Mouse (Mus musculus): ENCODE data around the gene Samhd1. TPM values are rescaled to one million over a fixed set of nuclear protein-coding genes. Genes with fewer than 3 reads are reported as not detected.
"Not testable (repeated sequence)": the region's sequence is repeated elsewhere in the genome, so short reads cannot be mapped to it uniquely, and the experiment has no call there.

The Samhd1 gene
- 29.4 and 30.4 TPM in 2 replicates for polyA plus RNA-seq (2016; fragmentation: Nextera tagmentation; extraction: Ambion mirVana)

GRCm38 (mm10) chr2:157135014-157135413, at the start of gene Samhd1:
Gene Samhd1 (minus strand): TSS chr2:157135265.
- DNase-seq (ENCODE audit: extremely low spot score, low spot score) = peak; percentile 93
- H3K27ac ChIP-seq = peak within 1 kb of the TSS; percentile 88
- H3K4me1 ChIP-seq = peaks cover 20% of the 10 kb centered on the region
- H3K4me3 ChIP-seq = peak within 1 kb of the TSS; percentile 75
- no peaks in the 10 kb centered on the region for H3K9me3 ChIP-seq
- no peaks in the 10 kb centered on the region for H3K36me3 ChIP-seq (replicated peaks)
- under 1% methylated on average over 32 of the region's 32 CpGs for WGBS
- no peaks in the 10 kb centered on the region for H3K27me3 ChIP-seq (ENCODE audit: poor library complexity, severe bottlenecking)

GRCm38 (mm10) chr2:157178167-157178566, 43.1 kb upstream of the Samhd1 start:
- Histone ChIP-seq H3K4me3 (no peak overlapping the region), H3K36me3 (replicated peaks) (peaks cover 90% of the 10 kb centered on the region), H3K4me1 (no peaks in the 10 kb centered on the region), H3K27ac (no peak overlapping the region), H3K27me3 (ENCODE audit: poor library complexity, severe bottlenecking) (no peaks in the 10 kb centered on the region), H3K9me3 (no peaks in the 10 kb centered on the region)
- DNase-seq (ENCODE audit: extremely low spot score, low spot score) = no peak
- 89% methylated on average over 6 of the region's 6 CpGs for WGBS

GRCm38 (mm10) chr2:157176248-157176647, 41.2 kb upstream of the Samhd1 start:
- H3K4me1 ChIP-seq = 0 out of 2 replicates have a peak, but pooled peaks cover 2% of the 10 kb centered on the region
- WGBS = 94% methylated on average over 3 of the region's 3 CpGs
- no peak for DNase-seq (ENCODE audit: extremely low spot score, low spot score)
- no peaks in the 10 kb centered on the region for H3K9me3 ChIP-seq
- peaks cover 90% of the 10 kb centered on the region for H3K36me3 ChIP-seq (replicated peaks)
- H3K27ac ChIP-seq = no peak overlapping the region
- H3K4me3 ChIP-seq = no peak overlapping the region
- no peaks in the 10 kb centered on the region for H3K27me3 ChIP-seq (ENCODE audit: poor library complexity, severe bottlenecking)

DNA sequence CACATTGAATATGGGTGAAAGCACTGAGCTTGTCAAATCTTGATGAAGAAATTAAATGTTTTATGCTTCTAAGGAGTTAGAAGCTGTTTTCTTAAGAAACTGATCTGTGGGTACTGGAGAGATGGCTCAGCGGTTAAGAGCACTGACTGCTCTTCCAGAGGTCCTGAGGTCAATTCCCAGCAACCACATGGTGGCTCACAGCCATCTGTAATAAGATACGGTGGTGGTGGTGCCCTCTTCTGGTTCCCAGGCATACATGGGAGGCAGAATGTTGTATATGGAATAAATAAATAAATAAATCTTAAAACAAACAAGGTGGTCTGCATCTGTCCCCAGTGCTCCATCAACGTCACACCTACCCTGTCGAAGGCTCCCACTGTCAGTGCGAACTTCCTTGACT, 39.4 kb upstream of the Samhd1 start:
- Histone ChIP-seq H3K9me3 (no peaks in the 10 kb centered on the region), H3K27me3 (ENCODE audit: poor library complexity, severe bottlenecking) (no peaks in the 10 kb centered on the region), H3K4me1 (peaks cover 19% of the 10 kb centered on the region), H3K4me3 (no peak overlapping the region), H3K36me3 (replicated peaks) (peaks cover 86% of the 10 kb centered on the region), H3K27ac (no peak overlapping the region)
- DNase-seq (ENCODE audit: extremely low spot score, low spot score) = no peak
- WGBS = 75% methylated on average over 5 of the region's 5 CpGs

DNA sequence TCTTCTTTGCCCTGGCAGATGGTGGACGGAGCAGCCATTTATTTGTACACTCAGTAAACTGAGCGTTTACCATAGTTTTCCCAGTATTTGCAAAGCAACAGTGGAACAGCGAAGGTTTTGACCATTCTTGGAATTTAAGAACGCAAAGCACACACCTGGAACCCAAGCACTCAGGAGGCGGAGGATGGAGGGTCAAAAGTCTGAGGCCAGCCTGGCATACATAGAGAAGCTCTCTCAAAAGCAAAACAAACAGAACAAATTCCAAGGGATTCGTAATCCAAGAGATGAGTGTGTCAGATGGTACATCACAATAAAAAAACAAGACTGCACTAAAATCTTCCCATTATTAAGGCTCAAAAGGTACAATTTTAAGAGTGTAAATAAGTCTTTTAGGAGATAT, 38.5 kb upstream of the Samhd1 start:
- H3K27ac ChIP-seq = no peak overlapping the region
- H3K9me3 ChIP-seq = no peaks in the 10 kb centered on the region
- no peak overlapping the region for H3K4me3 ChIP-seq
- H3K4me1 ChIP-seq = peaks cover 19% of the 10 kb centered on the region
- peaks cover 90% of the 10 kb centered on the region for H3K36me3 ChIP-seq (replicated peaks)
- H3K27me3 ChIP-seq (ENCODE audit: poor library complexity, severe bottlenecking) = no peaks in the 10 kb centered on the region
- 92% methylated on average over 6 of the region's 6 CpGs for WGBS
- no peak for DNase-seq (ENCODE audit: extremely low spot score, low spot score)

- H3K36me3 ChIP-seq (replicated peaks) = peaks cover 88% of the 10 kb centered on the region
These were observed 37.9 kb upstream of the Samhd1 start for GRCm38 (mm10) chr2:157172984-157173383.

DNA sequence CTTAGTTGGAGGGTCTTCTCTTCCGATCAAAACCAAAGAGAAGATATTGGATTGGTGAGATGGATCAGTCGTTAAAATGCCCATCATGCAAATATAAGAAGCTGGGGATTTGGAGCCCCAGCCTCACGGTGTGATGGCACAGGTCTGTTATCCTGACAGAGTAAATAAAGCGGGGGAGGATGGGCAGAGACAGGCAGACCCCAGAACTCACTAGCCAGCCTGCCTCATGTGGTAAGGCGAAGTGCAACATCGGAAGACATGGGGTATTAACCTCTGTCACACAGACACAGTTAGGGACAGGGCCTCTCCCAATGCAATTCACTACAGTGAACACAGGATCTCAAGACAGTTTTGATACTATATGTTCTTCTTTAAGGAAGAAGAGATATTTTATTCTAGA, 35.6 kb upstream of the Samhd1 start:
- WGBS = 66% methylated on average over 6 of the region's 6 CpGs
- peaks cover 19% of the 10 kb centered on the region for H3K4me1 ChIP-seq
- peaks cover 88% of the 10 kb centered on the region for H3K36me3 ChIP-seq (replicated peaks)
- H3K27ac ChIP-seq = peak overlapping the region; percentile 66
- no peaks in the 10 kb centered on the region for H3K9me3 ChIP-seq
- H3K4me3 ChIP-seq = no peak overlapping the region
- no peaks in the 10 kb centered on the region for H3K27me3 ChIP-seq (ENCODE audit: poor library complexity, severe bottlenecking)
- no peak for DNase-seq (ENCODE audit: extremely low spot score, low spot score)

More at GRCm38 (mm10) chr2:157172984-157173383, 37.9 kb upstream of the Samhd1 start:
- DNase-seq (ENCODE audit: extremely low spot score, low spot score) = no peak
- Histone ChIP-seq H3K9me3 (no peaks in the 10 kb centered on the region), H3K27me3 (ENCODE audit: poor library complexity, severe bottlenecking) (no peaks in the 10 kb centered on the region), H3K27ac (no peak overlapping the region), H3K4me1 (peaks cover 19% of the 10 kb centered on the region), H3K4me3 (no peak overlapping the region)
- WGBS = 96% methylated on average over 6 of the region's 6 CpGs

DNA sequence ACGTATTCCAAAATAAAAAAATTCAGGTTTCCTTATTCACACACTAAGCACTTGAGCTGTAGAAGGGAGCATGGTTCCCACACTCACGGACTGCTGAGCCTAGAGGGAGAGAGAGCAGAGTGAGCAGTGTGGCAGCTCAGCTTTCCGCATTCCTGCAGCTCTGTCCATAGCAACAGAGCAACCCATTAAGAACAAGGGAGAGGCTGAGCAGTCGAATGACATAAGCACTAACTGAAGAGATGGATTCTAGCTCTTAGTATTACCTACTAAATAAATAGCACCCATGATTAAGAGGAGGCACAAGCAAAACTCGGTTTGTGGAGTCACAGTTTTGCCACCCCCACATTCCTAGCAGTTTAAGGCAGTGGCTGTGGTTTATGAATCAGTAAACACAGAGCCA, 35.1 kb upstream of the Samhd1 start:
- DNase-seq (ENCODE audit: extremely low spot score, low spot score) = peak; percentile 39
- WGBS = 35% methylated on average over 5 of the region's 5 CpGs
- H3K27ac ChIP-seq = peak overlapping the region; percentile 66
- H3K27me3 ChIP-seq (ENCODE audit: poor library complexity, severe bottlenecking) = no peaks in the 10 kb centered on the region
- H3K4me1 ChIP-seq = peaks cover 19% of the 10 kb centered on the region
- H3K36me3 ChIP-seq (replicated peaks) = peaks cover 86% of the 10 kb centered on the region
- no peaks in the 10 kb centered on the region for H3K9me3 ChIP-seq
- H3K4me3 ChIP-seq = no peak overlapping the region

- Histone ChIP-seq H3K4me3 (no peak overlapping the region), H3K27me3 (ENCODE audit: poor library complexity, severe bottlenecking) (no peaks in the 10 kb centered on the region), H3K36me3 (replicated peaks) (peaks cover 86% of the 10 kb centered on the region), H3K9me3 (no peaks in the 10 kb centered on the region), H3K27ac (no peak overlapping the region), H3K4me1 (peaks cover 19% of the 10 kb centered on the region)
- DNase-seq (ENCODE audit: extremely low spot score, low spot score) = no peak
- 95% methylated on average over 12 of the region's 12 CpGs for WGBS
These were observed 31.5 kb upstream of the Samhd1 start for GRCm38 (mm10) chr2:157166371-157167080.

- H3K9me3 ChIP-seq; H3K27me3 ChIP-seq (ENCODE audit: poor library complexity, severe bottlenecking); DNase-seq (ENCODE audit: extremely low spot score, low spot score); H3K4me3 ChIP-seq; H3K27ac ChIP-seq: not testable (repeated sequence)
- peaks cover 92% of the 10 kb centered on the region for H3K36me3 ChIP-seq (replicated peaks)
- peaks cover 12% of the 10 kb centered on the region for H3K4me1 ChIP-seq
These were observed 30.5 kb upstream of the Samhd1 start for GRCm38 (mm10) chr2:157165312-157166224.

GRCm38 (mm10) chr2:157164101-157164500, 29.0 kb upstream of the Samhd1 start:
- no peak overlapping the region for H3K27ac ChIP-seq
- DNase-seq (ENCODE audit: extremely low spot score, low spot score) = no peak

DNA sequence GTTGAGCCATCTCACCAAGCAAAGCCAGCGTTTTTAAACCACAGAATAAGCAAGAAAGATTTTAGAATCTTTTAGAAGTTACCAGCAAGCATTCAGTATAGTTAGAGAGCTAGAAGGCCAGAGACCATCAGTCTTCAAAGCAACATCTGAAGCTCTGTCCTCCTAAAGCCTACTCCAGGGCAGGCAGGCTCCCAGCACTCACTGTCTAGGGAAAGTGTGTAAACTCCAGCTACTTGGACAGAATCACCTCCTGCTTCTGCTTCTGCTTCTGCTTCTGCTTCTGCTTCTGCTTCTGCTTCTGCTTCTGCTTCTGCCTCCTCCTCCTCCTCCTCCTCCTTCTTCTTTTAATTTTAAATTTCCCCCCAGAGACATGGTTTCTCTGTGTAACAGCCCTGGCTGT, 21.0 kb upstream of the Samhd1 start:
- Histone ChIP-seq H3K36me3 (replicated peaks) (peaks cover 98% of the 10 kb centered on the region), H3K4me1 (no peaks in the 10 kb centered on the region), H3K27ac (no peak overlapping the region), H3K9me3 (no peaks in the 10 kb centered on the region), H3K4me3 (no peak overlapping the region), H3K27me3 (ENCODE audit: poor library complexity, severe bottlenecking) (no peaks in the 10 kb centered on the region)
- no peak for DNase-seq (ENCODE audit: extremely low spot score, low spot score)
- WGBS = 88% methylated on average over 1 of the region's 1 CpGs

More at GRCm38 (mm10) chr2:157164101-157164500, 29.0 kb upstream of the Samhd1 start:
- WGBS = 89% methylated on average over 2 of the region's 2 CpGs
- no peaks in the 10 kb centered on the region for H3K9me3 ChIP-seq
- no peaks in the 10 kb centered on the region for H3K27me3 ChIP-seq (ENCODE audit: poor library complexity, severe bottlenecking)
- no peak overlapping the region for H3K4me3 ChIP-seq
- peaks cover 92% of the 10 kb centered on the region for H3K36me3 ChIP-seq (replicated peaks)
- no peaks in the 10 kb centered on the region for H3K4me1 ChIP-seq

DNA sequence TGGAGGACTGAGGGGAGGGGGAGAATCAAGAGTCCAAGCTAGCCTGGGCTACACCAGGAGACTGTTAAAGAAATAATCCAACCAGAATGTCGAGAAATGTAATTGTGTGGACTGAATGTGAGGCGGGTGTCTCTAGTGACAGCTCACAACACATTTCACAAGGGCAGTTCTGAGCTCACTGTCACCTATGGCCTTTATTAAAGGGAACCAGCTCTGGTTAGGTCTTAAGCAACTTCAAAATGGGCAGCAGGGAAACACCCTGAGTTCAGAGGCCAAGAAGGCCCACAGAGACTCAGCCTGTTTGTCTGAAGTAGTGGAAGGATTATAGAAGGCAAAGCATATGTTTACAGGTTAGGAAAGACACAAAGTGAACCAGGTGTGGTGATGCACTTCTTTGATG, 18.2 kb upstream of the Samhd1 start:
- Histone ChIP-seq H3K4me3 (no peak overlapping the region), H3K9me3 (no peaks in the 10 kb centered on the region), H3K36me3 (replicated peaks) (peaks cover 98% of the 10 kb centered on the region), H3K27ac (no peak overlapping the region), H3K27me3 (ENCODE audit: poor library complexity, severe bottlenecking) (no peaks in the 10 kb centered on the region), H3K4me1 (no peaks in the 10 kb centered on the region)
- 92% methylated on average over 2 of the region's 2 CpGs for WGBS
- DNase-seq (ENCODE audit: extremely low spot score, low spot score) = no peak
